Mouse (Mus musculus) limb, embryonic 11.5 days (tissue): ENCODE measurements at regions not wholly inside any gene's neighbourhood (a gene's known extent, or its start where the extent isn't known, plus 50 kb on each side); places are given as distances from the start of the nearest gene placed in this dataset.

Experiments
- ATAC-seq: fragments of 200-750 bp; cut with Nextera tagmentation; 2 replicates; pipeline ENCODE4 v1.8.0; 2017; ENCODE audit warnings: low read depth; ENCODE audit not compliant: insufficient number of reproducible peaks, low FRiP score, low TSS enrichment
- DNase-seq: peaks from one replicate; pipeline ENCODE4 v3.0.0-alpha.2; 2015; ENCODE audit warnings: low spot score
- H3K27ac ChIP-seq: fragments of 300-500 bp; sonication (generic); replicated peaks from 2 replicates; pipeline ENCODE4 v1.5.1; 2014; ENCODE audit warnings: low read depth, mild to moderate bottlenecking, low read length
- H3K27me3 ChIP-seq: fragments of 300-500 bp; sonication (generic); 2 replicates; pipeline ENCODE4 v1.6.1; 2014; ENCODE audit warnings: mild to moderate bottlenecking, low read length, mixed read lengths; ENCODE audit not compliant: control insufficient read depth, insufficient read depth
- H3K36me3 ChIP-seq: fragments of 300-500 bp; sonication (generic); 2 replicates; pipeline ENCODE4 v1.6.1; 2014; ENCODE audit warnings: mild to moderate bottlenecking, low read length, moderate library complexity, mixed read lengths; ENCODE audit not compliant: control insufficient read depth, insufficient read depth
- H3K4me1 ChIP-seq: fragments of 300-500 bp; sonication (generic); 2 replicates; pipeline ENCODE4 v1.6.1; 2014; ENCODE audit warnings: low read length, mixed read lengths; ENCODE audit not compliant: control insufficient read depth, insufficient read depth
- H3K4me2 ChIP-seq: fragments of 300-500 bp; sonication (generic); 2 replicates; pipeline ENCODE4 v1.6.1; 2014; ENCODE audit warnings: low read depth, mild to moderate bottlenecking, moderate library complexity; ENCODE audit not compliant: severe bottlenecking
- H3K4me3 ChIP-seq: fragments of 300-500 bp; sonication (generic); 2 replicates; pipeline ENCODE4 v1.5.1; 2014; ENCODE audit warnings: low read depth, low read length
- H3K9ac ChIP-seq: fragments of 300-500 bp; sonication (generic); 2 replicates; pipeline ENCODE4 v1.6.1; 2014; ENCODE audit warnings: mild to moderate bottlenecking, low read length
- H3K9me3 ChIP-seq: fragments of 300-500 bp; sonication (generic); 2 replicates; pipeline ENCODE4 v1.6.1; 2016; ENCODE audit warnings: low read length; ENCODE audit not compliant: control insufficient read depth
- WGBS: fragments of 180-500 bp; shearing (Covaris S2); extraction: QIAGEN DNeasy Blood & Tissue Kit; methylation state at CpG from one replicate; pipeline ENCODE4 v1.1.7; 2014; 5-methylcytosine and 5-hydroxymethylcytosine counted together

- ATAC-seq (no peak), DNase-seq (no peak)
- 79% methylated on average over 8 of the region's 8 CpGs for WGBS
- H3K9me3 ChIP-seq: no peaks in the 10 kb centered on the region
- H3K4me1 ChIP-seq: 0 out of 2 replicates have a peak, but pooled peaks cover 4% of the 10 kb centered on the region
- H3K27me3 ChIP-seq: no peaks in the 10 kb centered on the region
- no peak overlapping the region for H3K4me3 ChIP-seq
- H3K27ac ChIP-seq: no peak overlapping the region
- no peak overlapping the region for H3K9ac ChIP-seq
- no peaks in the 10 kb centered on the region for H3K36me3 ChIP-seq
- H3K4me2 ChIP-seq: no peak overlapping the region
Observed at GRCm38 (mm10) chr15:74296277-74296676, 339.9 kb downstream of the Mroh4 start.

GRCm38 (mm10) chr15:74294691-74295090 is 341.5 kb downstream of the Mroh4 start:
- H3K27ac ChIP-seq: no peak overlapping the region
- no peak overlapping the region for H3K4me3 ChIP-seq
- DNase-seq (no peak), ATAC-seq (no peak)
- H3K9ac ChIP-seq: no peak overlapping the region
- WGBS: 43% methylated on average over 10 of the region's 10 CpGs
- no peaks in the 10 kb centered on the region for H3K36me3 ChIP-seq
- 0 out of 2 replicates have a peak, but pooled peaks cover 4% of the 10 kb centered on the region for H3K4me1 ChIP-seq
- no peaks in the 10 kb centered on the region for H3K27me3 ChIP-seq
- H3K9me3 ChIP-seq: no peaks in the 10 kb centered on the region
- H3K4me2 ChIP-seq: no peak overlapping the region

- no peak overlapping the region for H3K4me2 ChIP-seq
- H3K4me3 ChIP-seq: no peak overlapping the region
- no peak overlapping the region for H3K9ac ChIP-seq
- WGBS: 71% methylated on average over 10 of the region's 10 CpGs
- H3K9me3 ChIP-seq: no peaks in the 10 kb centered on the region
- no peak for ATAC-seq
- no peaks in the 10 kb centered on the region for H3K36me3 ChIP-seq
- H3K27ac ChIP-seq: no peak overlapping the region
- DNase-seq: no peak
- 0 out of 2 replicates have a peak, but pooled peaks cover 4% of the 10 kb centered on the region for H3K4me1 ChIP-seq
- no peaks in the 10 kb centered on the region for H3K27me3 ChIP-seq
Observed at GRCm38 (mm10) chr15:74294109-74294508, 342.0 kb downstream of the Mroh4 start.

- no peaks in the 10 kb centered on the region for H3K27me3 ChIP-seq
- ATAC-seq: no peak
- no peaks in the 10 kb centered on the region for H3K4me1 ChIP-seq
- H3K9me3 ChIP-seq: no peaks in the 10 kb centered on the region
- H3K36me3 ChIP-seq: no peaks in the 10 kb centered on the region
- no peak overlapping the region for H3K4me2 ChIP-seq
- 78% methylated on average over 2 of the region's 2 CpGs for WGBS
- no peak overlapping the region for H3K9ac ChIP-seq
- no peak for DNase-seq
- H3K4me3 ChIP-seq: no peak overlapping the region
- no peak overlapping the region for H3K27ac ChIP-seq
Observed at GRCm38 (mm10) chr15:74287492-74287891, 348.7 kb downstream of the Mroh4 start.

GRCm38 (mm10) chr15:74283172-74283534 is 353.0 kb downstream of the Mroh4 start:
- no peak for DNase-seq
- H3K27ac ChIP-seq: no peak overlapping the region
- WGBS: 57% methylated on average over 5 of the region's 5 CpGs
- H3K27me3 ChIP-seq: no peaks in the 10 kb centered on the region
- ATAC-seq: no peak
- H3K9ac ChIP-seq: no peak overlapping the region
- H3K4me2 ChIP-seq: no peak overlapping the region
- no peaks in the 10 kb centered on the region for H3K36me3 ChIP-seq
- no peaks in the 10 kb centered on the region for H3K4me1 ChIP-seq
- H3K9me3 ChIP-seq: no peaks in the 10 kb centered on the region
- H3K4me3 ChIP-seq: no peak overlapping the region

GRCm38 (mm10) chr15:74282440-74283171 is 353.5 kb downstream of the Mroh4 start:
- DNase-seq (no peak), ATAC-seq (no peak)
- Histone ChIP-seq H3K9ac (no peak overlapping the region), H3K27ac (no peak overlapping the region), H3K27me3 (no peaks in the 10 kb centered on the region), H3K36me3 (no peaks in the 10 kb centered on the region), H3K4me1 (no peaks in the 10 kb centered on the region), H3K4me2 (no peak overlapping the region), H3K4me3 (no peak overlapping the region), H3K9me3 (no peaks in the 10 kb centered on the region)
- 56% methylated on average over 7 of the region's 7 CpGs for WGBS

- DNase-seq (no peak), ATAC-seq (no peak)
- Histone ChIP-seq H3K9me3 (no peaks in the 10 kb centered on the region), H3K36me3 (no peaks in the 10 kb centered on the region), H3K4me2 (no peak overlapping the region), H3K27me3 (no peaks in the 10 kb centered on the region), H3K4me1 (no peaks in the 10 kb centered on the region), H3K9ac (no peak overlapping the region), H3K27ac (no peak overlapping the region), H3K4me3 (no peak overlapping the region)
- WGBS: 85% methylated on average over 5 of the region's 5 CpGs
Observed at GRCm38 (mm10) chr15:74274435-74274834, 361.7 kb downstream of the Mroh4 start.

GRCm38 (mm10) chr15:74262587-74263210 is 373.5 kb downstream of the Mroh4 start:
- Histone ChIP-seq H3K4me3 (no peak overlapping the region), H3K27me3 (no peaks in the 10 kb centered on the region), H3K4me2 (no peak overlapping the region), H3K36me3 (no peaks in the 10 kb centered on the region), H3K27ac (no peak overlapping the region), H3K4me1 (no peaks in the 10 kb centered on the region), H3K9me3 (no peaks in the 10 kb centered on the region), H3K9ac (no peak overlapping the region)
- DNase-seq (no peak), ATAC-seq (no peak)
- 75% methylated on average over 9 of the region's 9 CpGs for WGBS
